Mouse (Mus musculus) CD8-positive naive resting alpha-beta T cell, adult 2 months (primary cell): Measurements from ENCODE around the gene Ankrd54.
"Not testable (repeated sequence)": the region's sequence is repeated elsewhere in the genome, so short reads cannot be mapped to it uniquely, and the experiment has no call there.

Source experiments
- DNase-seq, 2 experiments: peaks; one replicate each; pipeline ENCODE4 v3.0.0; 2022; ENCODE audit warnings: low read depth in 2 of 2, low spot score in 2 of 2

Ankrd54 gene

DNA sequence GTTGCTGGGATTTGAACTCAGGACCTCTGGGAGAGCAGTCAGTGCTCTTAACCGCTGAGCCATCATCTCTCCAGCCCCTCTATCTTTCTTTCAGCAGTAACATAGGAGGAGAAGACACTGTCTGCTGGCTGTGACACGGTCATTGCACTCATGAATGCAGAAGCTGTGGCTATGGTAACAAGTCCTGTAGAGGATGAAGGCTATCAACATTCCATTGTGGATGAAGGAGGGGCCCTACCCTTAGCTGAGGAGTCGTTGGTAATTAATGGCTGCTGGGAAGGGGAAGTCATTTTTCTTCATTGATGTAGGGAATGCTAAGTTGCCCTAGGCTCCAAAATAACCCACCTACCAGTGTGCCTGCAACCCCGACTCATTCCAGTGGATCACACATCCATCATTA, 44.5 kb downstream of the Ankrd54 start:
- DNase-seq, result no peak

GRCm38 (mm10) chr15:79013382-79013781, 49.3 kb downstream of the Ankrd54 start:
- DNase-seq, result no peak

DNA sequence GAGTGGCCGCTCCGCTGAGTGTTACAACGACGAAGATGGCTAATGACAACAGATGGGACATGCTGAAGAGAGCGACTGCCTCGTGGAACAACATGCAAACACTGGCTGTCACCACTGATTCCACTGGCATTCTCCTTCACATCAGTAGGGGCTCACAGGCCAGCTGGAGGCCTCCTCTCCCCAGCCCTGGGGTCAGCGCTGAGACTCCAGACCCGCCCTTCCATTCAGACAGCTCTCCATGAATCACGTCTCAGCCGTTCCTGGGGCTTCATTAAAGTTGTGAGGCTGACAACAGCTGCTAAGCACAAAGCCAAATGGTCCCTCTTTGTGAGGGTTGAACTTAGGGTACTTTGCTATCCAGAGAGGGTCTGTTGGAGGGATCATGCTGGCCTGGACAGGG, 51.1 kb downstream of the Ankrd54 start:
- DNase-seq, result no peak

DNA sequence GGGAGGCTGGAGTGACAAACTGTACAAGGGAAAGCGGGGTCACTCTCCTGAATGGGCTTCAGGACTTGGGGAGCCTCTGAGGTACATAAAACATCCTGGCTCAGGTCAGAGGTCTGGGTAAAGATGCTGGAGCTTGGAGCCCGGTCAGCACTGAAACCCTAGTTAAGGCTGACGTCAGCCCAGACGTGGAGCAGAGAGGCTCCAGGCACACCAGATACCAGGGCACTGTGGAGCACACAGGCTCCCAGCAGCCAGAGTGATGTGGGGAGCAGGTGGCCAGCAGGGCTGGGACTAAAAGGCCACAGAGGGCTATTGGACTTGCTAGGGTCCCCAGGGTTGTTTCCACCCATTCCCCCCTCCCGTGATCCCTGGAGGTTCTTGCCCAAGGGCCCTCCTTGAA, 53.0 kb downstream of the Ankrd54 start:
- DNase-seq, result no peak

DNA sequence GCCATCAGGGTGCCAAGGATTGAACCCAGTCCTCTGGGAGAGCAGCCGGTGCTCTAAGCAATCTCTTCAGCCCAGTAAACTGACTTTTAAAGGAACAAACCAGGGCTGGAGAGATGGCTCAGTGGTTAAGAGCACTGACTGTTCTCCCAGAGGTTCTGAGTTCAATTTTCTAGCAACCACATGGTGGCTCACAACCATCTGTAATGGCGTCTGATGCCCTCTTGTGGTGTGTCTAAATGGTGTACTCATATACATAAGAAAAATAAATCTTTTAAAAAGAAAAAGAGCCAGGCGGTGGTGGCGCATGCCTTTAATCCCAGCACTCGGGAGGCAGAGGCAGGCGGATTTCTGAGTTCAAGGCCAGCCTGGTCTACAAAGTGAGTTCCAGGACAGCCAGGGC, 54.9 kb downstream of the Ankrd54 start:
- DNase-seq, result not testable (repeated sequence)

DNA sequence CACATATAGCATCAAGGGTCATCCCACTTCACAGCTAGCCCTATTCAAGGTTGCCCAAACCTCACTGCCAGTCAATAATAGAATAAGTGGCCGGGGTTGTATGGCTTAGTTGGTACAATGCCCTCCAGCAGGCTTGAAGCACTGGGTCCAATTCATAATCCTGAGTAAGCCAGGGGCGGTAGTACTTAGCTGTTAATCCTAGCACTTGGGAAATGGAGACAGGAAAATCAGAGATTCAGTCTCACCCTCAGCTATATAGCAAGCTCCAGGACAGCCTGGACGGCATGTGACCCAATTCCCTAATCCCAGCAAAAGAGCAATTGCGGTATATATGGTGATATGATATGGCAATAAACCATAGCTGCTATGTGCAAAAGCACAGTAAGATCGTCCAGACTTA, 55.6 kb downstream of the Ankrd54 start:
- no peak for DNase-seq

DNA sequence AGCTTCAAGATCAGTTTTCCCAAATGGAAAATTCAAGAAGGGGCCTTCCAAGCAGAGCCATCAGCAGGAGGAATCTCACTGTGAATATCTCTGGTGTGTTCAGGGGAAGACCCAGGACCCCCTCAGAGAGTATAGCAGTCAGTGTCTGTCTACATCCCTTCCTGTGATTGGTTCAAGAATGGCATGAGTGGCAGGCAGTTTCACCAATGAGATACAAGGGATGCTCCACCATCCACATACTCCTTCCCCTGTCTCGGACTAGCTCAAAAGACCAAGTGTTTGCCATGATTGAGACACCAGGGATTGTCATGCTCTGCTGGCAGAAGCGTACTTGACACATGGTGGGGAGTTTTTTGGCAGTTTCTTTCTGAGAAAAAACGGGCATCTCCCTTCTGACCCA, 56.1 kb downstream of the Ankrd54 start:
- DNase-seq, result no peak

DNA sequence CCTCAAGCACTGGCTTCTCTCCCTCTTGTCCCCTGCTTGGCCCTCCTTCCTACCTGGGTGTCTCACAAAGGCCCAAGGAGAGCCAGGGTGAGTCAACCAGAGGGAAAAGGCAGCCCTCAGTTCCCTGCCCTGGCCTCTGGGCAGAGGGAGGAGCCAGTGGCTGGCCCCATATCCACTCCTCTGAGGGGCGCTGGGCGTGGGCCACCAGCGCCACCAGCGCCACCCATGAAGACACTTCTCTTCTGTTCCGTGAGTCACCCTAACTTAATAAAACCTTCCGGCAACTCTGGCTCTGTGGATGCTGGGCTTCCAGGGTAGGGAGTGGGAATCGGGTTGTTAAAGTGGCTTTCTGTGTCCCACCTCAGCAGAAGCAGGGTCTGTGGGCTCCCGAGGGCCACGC, 57.1 kb downstream of the Ankrd54 start:
- DNase-seq, result no peak
